Mouse (Mus musculus) thymus, adult 2 months (tissue): Measurements from ENCODE around the gene Kpnb1. TPM values are rescaled to one million over a fixed set of nuclear protein-coding genes. Genes with fewer than 3 reads are reported as not detected.

Source experiments
- DNase-seq: peaks from one replicate; pipeline ENCODE4 v3.0.0; 2021
- H3K27ac ChIP-seq: fragments of 200-500 bp; 2 replicates; pipeline ENCODE4 v1.5.1; 2012; ENCODE audit warnings: low read length, control low read depth; ENCODE audit not compliant: control insufficient read depth, insufficient read depth
- H3K27me3 ChIP-seq: fragments of 200-500 bp; 2 replicates; pipeline ENCODE4 v1.6.1; 2012; ENCODE audit warnings: mild to moderate bottlenecking, low read length, moderate library complexity, mixed read lengths; ENCODE audit not compliant: control insufficient read depth, insufficient read depth
- H3K36me3 ChIP-seq: fragments of 200-500 bp; 2 replicates; pipeline ENCODE4 v1.6.1; 2012; ENCODE audit warnings: mild to moderate bottlenecking, low read length, moderate library complexity; ENCODE audit not compliant: control insufficient read depth, insufficient read depth
- H3K4me1 ChIP-seq: fragments of 200-500 bp; replicated peaks from 2 replicates; pipeline ENCODE4 v1.6.1; 2012; ENCODE audit warnings: low read length; ENCODE audit not compliant: control insufficient read depth, insufficient read depth
- H3K4me3 ChIP-seq: fragments of 200-500 bp; 2 replicates; pipeline ENCODE4 v1.5.1; 2012; ENCODE audit warnings: mild to moderate bottlenecking, low read length, control low read depth, moderate library complexity; ENCODE audit not compliant: control insufficient read depth, insufficient read depth
- CTCF ChIP-seq: fragments of 200-500 bp; IDR thresholded peaks from 2 replicates; pipeline ENCODE4 v1.5.1; 2012; ENCODE audit warnings: mild to moderate bottlenecking, control low read depth, low read length, moderate library complexity, borderline replicate concordance; ENCODE audit not compliant: control insufficient read depth, poor library complexity, insufficient read depth; ENCODE audit errors: extremely low read depth
- POLR2A ChIP-seq: fragments of 200-500 bp; IDR thresholded peaks from 2 replicates; pipeline ENCODE4 v1.6.1; 2012; ENCODE audit warnings: mild to moderate bottlenecking, low read length, control low read depth, moderate library complexity; ENCODE audit not compliant: control insufficient read depth, poor library complexity, insufficient read depth; ENCODE audit errors: extremely low read depth
- WGBS: fragments of 180-500 bp; shearing (Covaris S2); methylation state at CpG from one replicate; pipeline ENCODE4 v1.1.7; 2018; 5-methylcytosine and 5-hydroxymethylcytosine counted together
- polyA plus RNA-seq: library from polyadenylated mRNA; depleted of rRNA; stranded (reverse); fragments of >200 nt; gene quantifications from 2 replicates; pipeline ENCODE4 v1.2.3, GENCODE M21; 2012

The Kpnb1 gene
- polyA plus RNA-seq, 1 experiment = 60.8 TPM

- TF ChIP-seq CTCF (no peak), POLR2A (no peak)
- H3K36me3 ChIP-seq = no peaks in the 10 kb centered on the region
- WGBS = 8% methylated on average over 4 of the region's 4 CpGs
- H3K4me1 ChIP-seq = peaks cover 39% of the 10 kb centered on the region
- H3K4me3 ChIP-seq = no peak overlapping the region
- no peak for DNase-seq
- no peak overlapping the region for H3K27ac ChIP-seq
- no peaks in the 10 kb centered on the region for H3K27me3 ChIP-seq
Observed at GRCm38 (mm10) chr11:97140811-97141210, 46.9 kb downstream of the Kpnb1 start.

- DNase-seq = no peak
- no peaks in the 10 kb centered on the region for H3K27me3 ChIP-seq
- H3K27ac ChIP-seq = no peak overlapping the region
- no peaks in the 10 kb centered on the region for H3K36me3 ChIP-seq
- TF ChIP-seq CTCF (no peak), POLR2A (no peak)
- H3K4me1 ChIP-seq = peaks cover 39% of the 10 kb centered on the region
- H3K4me3 ChIP-seq = no peak overlapping the region
- 99% methylated on average over 15 of the region's 15 CpGs for WGBS
Observed at GRCm38 (mm10) chr11:97139256-97139655, 48.4 kb downstream of the Kpnb1 start.

- Histone ChIP-seq H3K4me3 (no peak overlapping the region), H3K4me1 (peaks cover 35% of the 10 kb centered on the region), H3K36me3 (no peaks in the 10 kb centered on the region), H3K27ac (no peak overlapping the region), H3K27me3 (no peaks in the 10 kb centered on the region)
- WGBS = 98% methylated on average over 69 of the region's 69 CpGs
- no peak for DNase-seq
- no peak for TF ChIP-seq CTCF
- TF ChIP-seq POLR2A = no peak
Observed at GRCm38 (mm10) chr11:97138554-97139226, 49.0 kb downstream of the Kpnb1 start.

- TF ChIP-seq CTCF = no peak
- no peak for TF ChIP-seq POLR2A
- H3K27ac ChIP-seq = no peak overlapping the region
- no peaks in the 10 kb centered on the region for H3K27me3 ChIP-seq
- no peaks in the 10 kb centered on the region for H3K36me3 ChIP-seq
- no peak for DNase-seq
- no peak overlapping the region for H3K4me3 ChIP-seq
- WGBS = 84% methylated on average over 5 of the region's 5 CpGs
- H3K4me1 ChIP-seq = peaks cover 15% of the 10 kb centered on the region; the same call in 1 of the 2 replicates
Observed at GRCm38 (mm10) chr11:97133270-97133669, 54.4 kb downstream of the Kpnb1 start.

- Histone ChIP-seq H3K27me3 (no peaks in the 10 kb centered on the region), H3K27ac (no peak overlapping the region), H3K4me1 (peaks cover 21% of the 10 kb centered on the region), H3K4me3 (no peak overlapping the region), H3K36me3 (no peaks in the 10 kb centered on the region)
- no peak for DNase-seq
- no peak for TF ChIP-seq POLR2A
- no peak for TF ChIP-seq CTCF
- whole genome bisulfite sequencing = 74% methylated on average over 6 of the region's 6 CpGs
Observed at GRCm38 (mm10) chr11:97132185-97132584, 55.5 kb downstream of the Kpnb1 start.

- no peaks in the 10 kb centered on the region for H3K27me3 ChIP-seq
- no peak for DNase-seq
- TF ChIP-seq CTCF = no peak
- no peak for TF ChIP-seq POLR2A
- H3K36me3 ChIP-seq = no peaks in the 10 kb centered on the region
- 84% methylated on average over 2 of the region's 2 CpGs for WGBS
- H3K4me1 ChIP-seq = peaks cover 23% of the 10 kb centered on the region
- no peak overlapping the region for H3K27ac ChIP-seq
- H3K4me3 ChIP-seq = no peak overlapping the region
Observed at GRCm38 (mm10) chr11:97131683-97132082, 56.0 kb downstream of the Kpnb1 start.

- TF ChIP-seq POLR2A (no peak), CTCF (no peak)
- Histone ChIP-seq H3K27me3 (no peaks in the 10 kb centered on the region), H3K4me3 (no peak overlapping the region), H3K27ac (no peak overlapping the region), H3K36me3 (no peaks in the 10 kb centered on the region), H3K4me1 (peaks cover 24% of the 10 kb centered on the region)
- no peak for DNase-seq
- 83% methylated on average over 7 of the region's 7 CpGs for WGBS
Observed at GRCm38 (mm10) chr11:97130318-97130717, 57.4 kb downstream of the Kpnb1 start.
